Mouse (Mus musculus): ENCODE measurements around the gene Med24.
"Not testable (repeated sequence)": the region's sequence is repeated elsewhere in the genome, so short reads cannot be mapped to it uniquely, and the experiment has no call there.

Gene Med24

DNA sequence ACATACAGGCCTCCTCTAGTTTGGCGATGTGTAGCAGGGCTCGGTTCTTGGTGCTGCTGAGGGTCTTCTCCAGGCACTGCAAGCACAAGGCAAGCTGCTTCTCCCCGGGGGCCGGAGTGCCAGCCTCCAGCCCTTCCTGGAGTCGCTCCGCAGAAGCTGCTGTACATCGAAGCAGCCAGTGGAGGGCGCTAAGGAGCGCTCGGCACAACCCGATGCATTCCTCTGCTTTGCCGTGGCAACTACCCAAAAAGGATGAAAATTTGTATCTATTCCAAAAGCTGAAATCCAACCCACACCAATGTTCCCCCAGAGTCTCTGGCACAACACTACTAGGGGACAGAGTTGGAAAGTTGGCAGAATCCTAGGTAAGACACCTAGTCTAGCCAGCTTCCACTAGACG, 11.3 kb downstream of the Med24 start:
- DNase-seq: peak; percentile 87

DNA sequence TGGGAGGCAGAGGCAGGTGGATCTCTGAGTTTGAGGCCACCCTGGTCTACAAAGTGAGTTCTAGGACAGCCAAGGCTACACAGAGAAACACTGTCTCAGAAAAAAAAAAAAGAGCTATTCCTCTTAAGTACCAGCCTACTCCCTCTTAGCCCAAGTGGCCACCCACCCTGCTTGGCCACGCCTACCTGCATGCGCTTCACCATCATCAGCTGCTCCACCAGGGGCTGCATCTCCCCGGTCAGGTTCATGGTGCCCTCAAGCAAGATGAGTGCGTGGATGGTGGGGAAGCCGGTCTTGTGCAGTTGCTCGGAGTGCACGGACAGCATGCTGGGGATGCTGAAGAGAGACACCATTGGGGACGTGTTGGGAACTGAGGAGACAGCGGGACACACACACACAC, 13.3 kb downstream of the Med24 start:
- DNase-seq: no peak

DNA sequence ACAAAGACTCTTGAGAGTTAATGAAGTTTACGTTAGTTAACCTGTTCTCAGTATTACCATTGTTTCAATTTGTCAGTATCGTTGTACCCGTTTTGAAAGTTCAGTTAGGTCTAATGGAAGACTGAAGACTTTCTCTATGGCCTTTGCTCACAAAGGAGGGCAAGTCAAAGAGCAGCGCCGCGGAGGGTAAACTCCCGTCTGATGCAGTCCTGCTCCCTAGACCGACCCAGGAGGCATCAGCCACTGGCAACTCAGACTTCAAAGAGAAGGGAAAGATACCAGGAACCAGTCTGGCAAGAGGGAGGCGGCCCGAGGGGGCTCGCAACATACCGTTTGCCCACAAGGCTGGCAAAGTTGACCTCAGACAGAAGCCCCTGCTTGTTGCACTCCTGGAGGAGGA, 15.5 kb downstream of the Med24 start:
- DNase-seq: no peak

DNA sequence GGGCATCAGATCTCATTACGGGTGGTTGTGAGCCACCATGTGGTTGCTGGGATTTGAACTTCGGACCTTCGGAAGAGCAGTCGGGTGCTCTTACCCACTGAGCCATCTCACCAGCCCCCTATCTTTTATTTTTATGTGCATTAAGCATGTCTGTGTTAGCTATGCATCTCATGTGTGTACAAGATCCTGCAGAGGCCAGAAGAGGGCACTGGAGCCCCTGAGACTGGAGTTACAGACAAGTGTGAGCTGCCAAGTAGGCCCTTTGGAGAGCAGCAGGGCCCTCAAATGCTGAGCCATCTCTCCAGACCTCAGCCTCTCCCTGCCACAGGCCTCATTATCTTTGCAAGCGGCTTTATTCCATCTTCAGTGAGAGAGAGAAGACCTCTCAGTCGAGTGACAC, 17.2 kb downstream of the Med24 start:
- DNase-seq: not testable (repeated sequence)

- DNase-seq: no peak
Measured at GRCm38 (mm10) chr11:98711046-98711434, 18.2 kb downstream of the Med24 start.

DNA sequence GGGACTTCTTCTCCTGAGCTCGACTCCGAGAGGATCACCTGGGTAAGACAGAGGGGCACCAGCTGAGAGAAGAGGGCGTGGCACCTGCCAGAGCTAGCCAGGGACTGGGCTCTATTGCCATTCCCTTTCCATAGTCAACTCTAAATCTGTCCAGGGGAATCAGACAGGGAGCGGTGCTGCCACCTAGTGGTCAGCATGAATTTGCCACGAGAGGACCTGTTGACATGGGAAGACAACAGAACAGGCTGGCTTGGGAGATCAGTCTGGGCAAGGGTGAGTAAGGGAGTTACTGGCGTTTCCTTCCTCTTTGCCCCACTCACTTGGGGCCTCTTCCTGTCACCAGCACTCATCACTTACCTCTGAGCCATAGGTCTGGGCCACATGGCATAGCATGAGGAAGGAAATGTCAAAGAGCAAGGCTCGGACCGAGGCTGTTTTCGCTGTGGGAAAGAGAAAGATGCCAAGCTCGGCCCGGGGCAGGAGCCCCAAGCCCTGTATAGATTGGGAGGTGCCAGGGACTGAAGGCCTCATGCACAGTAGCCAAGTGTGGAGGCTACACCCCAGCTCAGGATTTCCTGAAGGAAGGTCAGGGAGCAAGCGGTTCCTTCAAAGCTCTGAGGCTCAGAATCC, 18.7 kb downstream of the Med24 start:
- DNase-seq: peak; percentile 75

GRCm38 (mm10) chr11:98709001-98709741, 20.1 kb downstream of the Med24 start:
- no peak for DNase-seq

DNA sequence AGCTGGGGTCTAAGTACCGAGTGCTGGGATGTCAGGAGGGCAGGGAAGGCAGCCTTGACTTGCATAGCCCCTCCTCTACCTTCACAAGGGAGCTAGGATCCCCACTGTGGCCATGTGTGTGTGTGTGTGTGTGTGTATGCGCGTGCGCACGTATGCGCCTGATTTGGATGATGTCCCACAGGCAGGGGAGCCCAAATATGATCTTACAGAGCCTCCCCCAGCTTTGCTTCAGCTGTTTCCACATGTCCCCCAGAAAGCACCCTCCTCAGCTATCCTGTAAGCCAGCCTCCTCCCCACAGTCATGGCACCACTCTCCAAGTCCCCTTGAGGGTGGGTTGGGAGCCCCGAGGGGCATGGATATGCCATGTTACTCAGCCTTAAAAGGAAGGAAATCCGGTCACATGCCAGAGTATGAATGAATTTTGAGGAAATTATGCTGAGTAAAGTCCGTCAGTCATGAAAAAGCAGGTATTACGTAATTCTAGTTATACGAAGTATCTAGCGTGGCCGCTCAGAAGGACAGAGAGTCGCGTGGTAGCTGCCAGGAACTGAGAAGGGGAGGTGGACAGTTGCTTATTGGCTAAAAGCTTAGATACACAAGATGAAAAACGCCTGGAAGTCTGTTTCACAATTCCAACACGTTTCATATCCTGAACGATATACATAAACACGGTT, 20.8 kb downstream of the Med24 start:
- DNase-seq: no peak

DNA sequence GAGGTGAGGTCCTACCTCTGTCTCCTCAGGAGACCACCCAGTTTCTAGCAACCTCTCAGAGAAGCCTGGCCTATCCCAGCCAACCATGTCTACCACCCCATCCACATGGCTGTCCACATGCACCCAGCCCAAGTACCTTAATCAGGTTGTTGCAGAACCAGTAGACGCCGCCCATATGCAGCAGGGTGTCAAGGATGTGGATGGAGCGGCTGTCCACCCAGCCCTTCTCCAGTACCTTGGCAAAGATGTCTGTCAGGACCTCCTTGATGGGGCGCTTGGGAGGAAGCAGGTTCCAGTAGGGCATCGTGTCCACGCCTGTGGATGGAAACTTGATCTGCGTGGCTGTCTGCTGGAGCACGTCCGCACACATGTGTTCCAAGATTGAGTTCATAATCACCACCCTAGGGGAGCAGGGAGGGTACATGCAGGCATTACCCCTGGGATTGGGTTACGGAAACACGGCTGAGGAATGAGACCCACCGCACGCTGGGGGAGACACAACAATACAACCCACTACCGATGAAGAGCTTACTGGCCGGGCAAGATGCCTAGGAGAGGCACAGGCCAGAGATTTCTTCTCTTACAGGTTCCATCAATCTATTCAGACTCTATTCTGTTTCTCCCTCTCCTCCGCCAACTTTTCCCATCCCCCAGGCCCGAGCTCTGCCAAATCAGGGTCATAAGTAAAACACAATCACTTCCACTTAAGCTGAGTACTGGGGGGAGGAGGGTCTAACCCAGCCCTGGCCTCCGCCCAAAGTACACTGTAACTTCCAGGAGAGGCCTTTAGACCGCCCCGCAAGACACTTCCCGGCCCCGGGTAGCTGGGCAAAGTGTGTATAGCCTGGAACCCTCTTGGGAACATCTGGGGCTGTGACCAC, 21.6 kb downstream of the Med24 start:
- peak; percentile 32 for DNase-seq

DNA sequence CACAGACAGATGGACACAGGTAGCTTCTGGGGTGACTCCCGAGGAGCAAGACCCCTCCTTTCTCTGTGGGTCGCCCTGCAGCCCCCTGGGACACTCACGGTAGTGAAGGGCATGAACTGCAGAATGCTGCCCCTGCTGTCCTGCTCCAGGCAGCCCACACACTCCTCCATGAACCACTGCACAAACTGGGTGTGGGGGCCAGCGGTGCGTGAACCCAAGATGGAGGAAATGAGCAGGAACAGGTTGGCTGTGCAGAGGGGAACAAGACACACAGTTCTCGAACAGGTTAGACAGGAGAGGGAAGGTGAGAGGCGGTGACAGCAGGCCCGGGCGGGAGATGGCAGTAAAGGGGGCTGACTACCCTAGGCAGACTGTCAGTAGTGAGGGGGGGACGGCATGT, 24.2 kb downstream of the Med24 start:
- DNase-seq: peak; percentile 28

DNA sequence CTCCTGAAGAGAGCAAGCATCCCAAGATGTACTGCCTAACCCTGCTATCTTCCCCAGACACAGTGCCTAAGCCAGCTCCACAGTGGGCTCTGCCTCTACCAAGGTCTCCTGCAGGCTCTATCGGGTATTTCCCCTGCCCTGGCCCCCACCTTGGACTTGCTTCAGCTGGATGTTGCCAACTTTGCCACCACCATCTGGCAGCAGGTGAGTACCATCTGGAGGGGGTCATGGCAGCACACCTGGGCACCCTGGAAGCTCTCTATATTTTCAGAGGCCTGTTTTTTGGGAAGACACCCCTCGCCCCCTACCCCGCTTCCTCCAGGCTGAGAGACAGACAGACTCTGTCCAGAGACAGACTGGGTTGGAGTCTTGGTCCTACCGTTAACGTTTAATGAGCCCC, 26.9 kb downstream of the Med24 start:
- DNase-seq: no peak

- DNase-seq: no peak
Measured at GRCm38 (mm10) chr11:98701213-98701670, 28.0 kb downstream of the Med24 start, which contains the start of gene Csf3. TSS of gene Csf3 (plus strand) at chr11:98701263.

DNA sequence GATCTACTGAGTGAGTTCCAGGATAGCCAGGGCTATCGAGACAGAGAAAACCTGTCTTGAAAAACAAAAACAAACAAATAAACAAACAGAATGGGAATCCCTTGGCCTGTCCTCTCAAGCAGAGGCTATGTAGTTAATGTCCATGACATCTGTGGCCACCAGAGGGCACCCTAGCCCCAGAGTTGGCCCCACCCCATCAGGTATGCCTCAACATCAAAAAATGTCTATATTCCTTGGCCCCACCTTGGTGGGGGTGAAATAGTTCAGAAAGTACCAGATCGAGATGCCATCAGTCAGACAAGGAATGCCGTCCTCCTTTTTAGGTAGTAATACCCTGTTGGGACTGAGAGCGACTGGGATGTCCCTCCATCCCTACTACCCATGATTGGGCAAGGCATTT, 29.3 kb downstream of the Med24 start:
- DNase-seq: peak; percentile 76

DNA sequence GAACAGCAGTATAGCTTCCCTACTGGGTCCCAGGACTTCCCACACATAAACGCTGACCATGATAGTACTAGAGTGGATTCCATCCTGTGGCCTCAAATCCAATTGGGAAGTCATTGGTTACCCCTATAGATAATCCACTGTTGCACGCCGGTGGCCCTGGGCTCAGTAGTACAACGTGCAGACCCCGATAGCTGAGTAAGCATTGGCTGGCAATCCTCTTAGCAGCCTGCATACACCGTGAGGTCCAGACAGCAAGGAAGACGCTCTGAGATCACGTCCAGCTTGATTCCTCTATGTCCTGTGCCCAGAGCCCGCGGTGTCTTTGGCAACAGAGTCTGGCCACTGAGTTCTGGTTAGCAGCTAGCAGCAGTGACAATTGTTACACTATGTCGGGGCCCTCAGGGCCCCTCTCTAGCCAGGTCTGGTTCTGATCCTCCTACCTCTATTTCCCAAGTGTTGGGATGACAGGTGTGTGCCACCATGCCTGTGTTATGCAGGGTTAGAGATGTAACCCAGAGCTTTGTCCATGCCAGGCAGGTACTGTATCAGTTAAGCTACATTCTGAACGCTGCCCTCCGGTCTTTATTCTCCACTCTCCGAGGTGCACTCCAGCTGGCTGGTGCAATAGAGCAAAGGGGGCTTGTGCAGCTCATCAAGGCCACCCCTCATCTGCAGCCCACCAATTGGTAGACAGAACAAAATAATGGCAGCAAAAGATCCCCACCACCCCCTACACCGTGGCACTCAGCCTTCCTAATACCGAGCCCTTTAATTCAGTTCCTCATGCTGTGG, 30.2 kb downstream of the Med24 start:
- no peak for DNase-seq

DNA sequence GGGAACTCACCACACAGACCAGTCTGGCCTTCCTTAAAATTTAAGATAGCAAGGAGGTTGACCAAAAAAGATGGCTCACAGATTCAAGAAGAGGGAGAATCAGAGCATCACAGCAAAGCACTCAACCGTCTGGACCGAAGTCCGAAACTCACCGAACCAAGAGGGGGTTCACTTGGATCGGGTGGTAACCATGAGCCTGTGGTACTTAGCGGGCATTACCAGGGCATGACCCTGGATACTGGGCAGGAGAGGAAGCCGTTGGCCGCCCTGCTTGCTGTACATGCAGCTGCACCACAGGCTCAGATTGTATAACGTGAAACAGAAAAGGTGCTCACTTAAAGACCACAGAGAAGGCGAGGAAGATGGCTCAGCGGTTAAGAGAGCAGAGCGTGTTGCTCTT, 32.0 kb downstream of the Med24 start:
- no peak for DNase-seq

DNA sequence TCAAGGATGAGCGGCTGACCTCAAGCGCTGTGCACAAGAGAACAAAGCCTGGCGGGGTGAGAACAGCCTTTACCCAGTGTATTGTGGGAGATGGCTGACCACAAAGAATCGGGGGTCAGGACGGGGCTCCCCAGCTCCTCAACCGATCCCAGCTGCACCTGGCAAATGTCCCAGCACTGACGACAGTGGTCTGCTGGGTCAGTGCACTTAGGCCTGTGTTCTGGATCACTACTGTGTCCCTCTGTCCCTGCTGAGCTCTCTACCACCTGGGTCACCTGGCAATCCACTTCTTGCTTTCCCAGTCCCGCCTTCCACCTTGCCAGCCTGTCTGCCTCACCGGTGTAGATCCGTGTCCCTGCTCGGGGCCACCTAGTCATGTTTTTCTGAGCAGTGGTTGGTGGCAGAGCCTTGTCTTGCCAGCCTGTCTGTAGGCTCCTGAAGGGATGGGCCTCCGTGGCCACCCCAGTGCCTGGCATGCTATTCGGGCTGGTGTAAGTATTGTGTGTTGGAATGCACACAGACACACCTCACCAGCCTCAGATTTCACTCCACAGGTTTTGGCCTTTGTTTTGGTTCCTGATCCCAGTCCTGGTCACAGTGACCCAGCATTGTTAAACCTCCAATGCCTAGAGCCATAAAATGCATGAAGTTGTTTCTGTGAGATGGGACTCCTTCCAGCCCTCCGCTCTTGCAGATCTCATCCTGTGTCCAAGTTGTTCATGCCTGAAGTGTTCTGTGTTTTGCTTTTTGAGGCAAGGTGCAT, 32.6 kb downstream of the Med24 start:
- DNase-seq: peak; percentile 30

DNA sequence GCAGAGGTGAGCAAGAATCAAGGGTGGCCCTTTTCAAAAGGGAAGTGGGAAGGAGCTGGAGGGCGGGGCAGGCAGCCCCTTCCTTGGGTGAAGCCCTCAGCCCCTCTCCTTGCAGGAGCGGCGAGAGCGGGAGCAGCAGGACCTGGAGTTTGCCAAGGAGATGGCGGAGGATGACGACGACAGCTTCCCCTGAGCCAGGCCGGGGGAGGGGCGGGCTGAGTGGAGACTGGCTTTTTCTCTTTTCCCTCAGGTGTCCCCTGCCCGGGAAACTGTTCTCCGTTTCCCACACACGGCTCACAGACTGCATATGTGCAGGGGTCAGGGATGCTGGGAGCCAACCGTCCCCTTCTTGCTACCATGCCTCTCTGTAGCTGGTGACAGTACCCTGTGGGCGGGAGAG, 33.8 kb downstream of the Med24 start:
- no peak for DNase-seq

DNA sequence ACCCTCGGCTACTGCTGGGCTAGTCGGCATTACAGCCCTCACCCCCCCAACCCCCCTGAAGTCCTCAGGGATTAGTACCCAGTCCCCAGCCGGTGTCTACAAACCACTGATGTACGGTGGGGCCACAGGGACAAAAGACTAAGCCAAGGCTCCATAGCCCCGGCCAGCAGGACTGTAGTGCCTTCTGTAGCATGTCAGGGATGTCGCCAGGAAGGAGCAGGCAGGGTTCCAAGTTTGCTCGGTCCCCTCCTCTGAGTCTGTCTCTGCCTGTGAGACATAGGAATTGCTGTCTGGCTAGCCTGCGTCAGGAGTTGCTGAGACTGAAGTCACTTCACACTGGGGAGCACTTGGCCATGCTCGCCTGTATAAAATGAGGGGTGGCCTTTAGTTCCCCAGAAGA, 34.9 kb downstream of the Med24 start:
- DNase-seq: no peak

GRCm38 (mm10) chr11:98693746-98694145, 35.5 kb downstream of the Med24 start:
- no peak for DNase-seq

- DNase-seq: peak; percentile 22
Measured at GRCm38 (mm10) chr11:98693201-98693600, 36.0 kb downstream of the Med24 start.

- no peak for DNase-seq
Measured at GRCm38 (mm10) chr11:98688009-98688408, 41.2 kb downstream of the Med24 start.

Measured in cerebellum, adult 9-11 months (tissue).